Mouse (Mus musculus): Measurements from ENCODE around the gene Fmo1. TPM values are rescaled to one million over a fixed set of nuclear protein-coding genes. Genes with fewer than 3 reads are reported as not detected.
A peak's percentile ranks its signal among the peaks of the same experiment; 100 is the strongest.

Fmo1 gene
- 10 to 100 TPM; 21.1 to 22.2 TPM for total RNA-seq (2021)
- long read RNA-seq, experiment 1, partial matches to known transcripts, result 13 of 21 reads
- long read RNA-seq, experiment 1, other reads (novel, unspliced or antisense), result 8 of 21 reads
- long read RNA-seq, experiment 2, partial matches to known transcripts, result 18 of 24 reads
- long read RNA-seq, experiment 2, other reads (novel, unspliced or antisense), result 6 of 24 reads

DNA sequence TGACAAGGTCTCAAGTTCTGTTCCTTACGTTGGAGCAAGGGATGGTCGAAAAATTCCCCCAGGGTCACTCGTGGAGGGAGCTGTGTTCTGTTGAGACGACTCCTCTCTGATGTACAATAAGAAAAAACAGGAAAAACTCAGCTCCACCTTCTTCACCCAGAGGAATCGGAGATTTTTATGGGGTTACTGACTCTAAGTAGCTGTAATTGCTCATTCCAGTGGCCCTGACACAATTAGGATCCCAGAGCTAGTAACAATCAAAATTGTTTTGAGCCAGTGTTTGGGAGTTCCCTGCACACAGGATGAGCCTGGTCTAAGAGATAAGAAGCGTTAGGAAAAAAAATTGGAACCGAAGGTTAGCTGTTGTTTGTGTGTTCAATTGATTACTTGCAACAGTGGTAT is at the start of gene Fmo1:
Gene Fmo1, minus strand, starts transcription at position 331 of the 402 bp plus-strand sequence.
- no peak for DNase-seq (ENCODE audit: low spot score in 2 of 2)
- intact Hi-C loops (cut with DNase I), result no loop called here

DNA sequence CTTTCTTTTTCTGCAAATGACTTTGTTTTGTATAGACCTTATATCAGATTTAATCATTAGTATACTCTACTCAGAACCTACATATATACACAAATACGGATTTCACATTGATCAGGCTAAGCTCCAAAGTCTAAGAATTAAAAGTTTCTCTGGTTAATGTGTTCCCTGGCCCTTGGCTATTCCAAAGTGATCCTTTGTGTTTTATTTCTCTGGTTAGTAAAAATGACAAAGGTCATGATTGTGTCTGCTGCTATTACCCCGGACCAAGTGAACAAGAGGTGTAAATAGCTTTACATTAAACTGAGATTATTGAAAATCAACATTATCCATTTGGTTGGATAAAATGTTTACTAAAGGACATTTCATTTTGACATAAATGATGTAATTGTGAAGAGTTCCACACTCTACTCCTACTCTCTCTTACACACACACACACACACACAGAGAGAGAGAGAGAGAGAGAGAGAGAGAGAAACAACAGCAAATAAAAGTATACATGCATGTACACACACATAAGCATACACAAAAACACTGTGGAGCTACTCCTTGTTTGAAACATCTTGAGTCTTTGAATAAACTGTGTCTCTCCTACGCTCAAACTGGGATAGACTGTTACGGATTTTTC is 48.6 kb upstream of the Fmo1 start:
- intact Hi-C loops (cut with DNase I), result no loop called here
- no peak for DNase-seq (ENCODE audit: low spot score in 2 of 2)

DNA sequence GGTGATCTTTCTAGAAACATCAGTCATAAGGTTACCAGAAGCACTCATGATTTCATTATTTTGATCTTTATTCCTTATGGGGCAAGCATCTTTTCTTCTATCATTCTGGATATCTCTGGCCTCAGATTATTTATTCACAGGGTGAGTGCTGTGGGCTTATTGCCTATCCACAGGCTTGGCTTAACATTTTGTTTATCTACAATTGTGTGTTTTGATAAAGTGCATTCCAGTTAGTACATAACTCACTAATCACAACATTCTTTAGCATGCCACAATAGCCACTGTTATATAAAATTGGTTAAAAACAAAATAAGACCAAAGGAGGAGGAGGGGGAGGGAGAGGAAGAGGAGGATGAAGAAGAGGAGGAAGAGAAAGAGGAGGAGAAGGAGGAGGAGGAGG is 45.7 kb upstream of the Fmo1 start:
- intact Hi-C loops (cut with DNase I), result no loop called here

DNA sequence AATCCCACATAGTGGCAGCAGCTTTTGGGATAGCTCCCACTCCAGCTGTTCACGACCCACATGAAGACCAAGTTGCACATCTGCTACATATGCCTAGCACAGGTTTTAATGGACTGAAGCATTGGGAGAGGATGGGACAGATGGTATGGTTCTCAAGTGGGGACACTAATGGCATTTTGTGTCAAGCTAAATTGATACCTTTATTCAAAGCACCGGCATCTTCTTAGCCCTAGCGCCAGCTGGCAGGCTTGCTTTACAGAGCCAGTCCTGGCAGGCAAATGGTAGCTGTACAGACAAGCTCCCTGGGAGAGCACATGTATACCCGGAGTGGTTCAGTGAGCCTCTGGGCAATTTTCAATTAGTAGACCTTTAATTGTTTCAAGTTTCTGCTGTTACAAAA is 35.5 kb upstream of the Fmo1 start:
- DNase-seq (ENCODE audit: low spot score in 2 of 2), result no peak
- intact Hi-C loops (cut with DNase I), result no loop called here

More for the DNA sequence above, 45.7 kb upstream of the Fmo1 start:
- DNase-seq (ENCODE audit: low spot score in 2 of 2), result no peak

DNA sequence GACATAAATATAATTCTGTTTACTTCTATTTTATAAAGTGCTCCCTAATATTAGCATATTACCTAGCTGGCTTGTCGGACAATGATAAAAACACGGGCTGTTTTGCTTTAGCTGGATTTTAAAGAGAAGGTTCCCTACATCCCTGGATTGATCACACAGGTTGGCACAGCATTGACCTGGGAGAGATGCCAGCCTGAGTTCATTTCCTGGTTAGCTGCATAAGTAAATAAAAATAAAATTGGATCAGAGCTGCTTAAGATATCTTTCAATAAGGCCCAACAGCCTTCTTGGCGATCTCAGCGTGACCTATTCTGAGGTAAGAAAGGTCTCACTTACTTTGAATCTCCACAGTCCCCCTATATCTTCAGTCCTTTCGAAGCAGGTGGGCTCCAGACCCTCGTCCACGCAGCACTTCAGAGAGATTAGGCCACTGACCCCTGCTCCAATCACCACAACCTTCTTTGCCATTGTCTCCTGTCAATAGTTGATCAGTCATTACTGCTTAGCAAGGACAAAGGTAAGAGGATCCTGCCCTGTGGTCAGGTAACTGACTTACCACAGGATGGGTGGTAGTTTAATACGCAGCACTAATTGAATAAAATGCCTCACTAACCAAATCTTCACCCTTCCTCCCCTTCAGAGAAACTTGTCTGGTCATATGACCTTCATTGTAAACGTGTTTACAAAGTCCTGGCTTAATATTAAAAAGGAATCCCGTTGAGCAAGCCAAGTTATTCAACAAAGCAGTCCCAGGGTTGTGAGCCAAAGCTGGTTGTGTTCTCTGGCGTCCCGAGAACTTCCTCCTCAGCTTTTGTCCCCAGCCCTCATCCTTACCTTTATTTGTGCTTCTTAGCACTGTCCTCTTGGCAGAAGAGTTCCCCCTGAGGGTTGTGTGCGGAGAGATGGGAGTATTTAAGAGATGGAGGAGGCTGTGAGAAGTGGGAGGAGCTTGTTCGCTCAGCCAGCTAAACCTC is 31.7 kb upstream of the Fmo1 start, which contains the start of gene Fmo2:
Gene Fmo2, minus strand, starts transcription at position 889 of the 974 bp plus-strand sequence.
- intact Hi-C loops (cut with DNase I), result loop anchor here (5.0 kb wide), 1 partner anchor 159 kb away; no protein-coding TSS in a partner anchor
- no peak for DNase-seq (ENCODE audit: low spot score in 2 of 2)

DNA sequence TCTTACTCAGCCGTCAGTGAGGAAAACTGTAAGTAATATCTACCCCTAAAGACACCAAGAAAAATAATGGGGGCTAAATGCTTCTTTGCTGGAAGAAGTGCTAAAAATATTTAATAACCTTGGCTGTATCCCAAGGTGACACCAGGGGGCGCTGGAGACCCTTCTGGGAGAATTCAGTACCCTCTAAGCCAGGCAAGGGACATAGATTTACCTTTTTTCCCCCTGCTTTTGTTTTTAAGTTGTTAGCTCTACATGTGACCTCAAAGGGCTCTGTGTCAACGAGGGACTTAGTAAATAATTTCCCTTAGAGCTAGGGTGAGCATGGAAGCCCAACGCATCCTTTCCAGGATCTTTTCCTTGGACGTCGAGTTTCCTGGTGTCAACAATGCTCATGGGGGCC is 29.5 kb upstream of the Fmo1 start:
- peak; percentile 22 to 79 for DNase-seq (ENCODE audit: low spot score in 2 of 2)
- intact Hi-C loops (cut with DNase I), result loop anchor here (1.0 to 5.0 kb wide), 2 partner anchors 161 to 174 kb away; no protein-coding TSS in a partner anchor

DNA sequence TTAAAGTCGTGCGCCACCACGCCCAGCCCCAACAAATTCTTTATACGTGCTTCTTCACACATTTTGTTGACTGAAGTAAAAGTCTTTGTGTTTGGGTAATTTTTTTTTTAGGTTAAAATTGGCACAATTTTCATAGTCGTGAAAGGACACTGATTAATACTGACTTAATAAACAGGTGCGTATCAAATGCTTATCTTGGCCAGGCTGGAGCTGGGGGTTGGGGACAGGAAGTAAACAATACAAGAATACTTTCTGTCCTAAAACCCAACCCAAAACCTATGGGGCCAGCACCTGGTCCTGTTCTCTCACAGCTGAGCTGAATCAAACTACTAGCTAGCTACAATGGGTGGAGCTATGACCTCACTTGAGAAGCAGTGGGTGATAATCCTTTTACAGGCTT is 26.6 kb upstream of the Fmo1 start:
- intact Hi-C loops (cut with DNase I), result no loop called here
- DNase-seq (ENCODE audit: low spot score in 2 of 2), result no peak

DNA sequence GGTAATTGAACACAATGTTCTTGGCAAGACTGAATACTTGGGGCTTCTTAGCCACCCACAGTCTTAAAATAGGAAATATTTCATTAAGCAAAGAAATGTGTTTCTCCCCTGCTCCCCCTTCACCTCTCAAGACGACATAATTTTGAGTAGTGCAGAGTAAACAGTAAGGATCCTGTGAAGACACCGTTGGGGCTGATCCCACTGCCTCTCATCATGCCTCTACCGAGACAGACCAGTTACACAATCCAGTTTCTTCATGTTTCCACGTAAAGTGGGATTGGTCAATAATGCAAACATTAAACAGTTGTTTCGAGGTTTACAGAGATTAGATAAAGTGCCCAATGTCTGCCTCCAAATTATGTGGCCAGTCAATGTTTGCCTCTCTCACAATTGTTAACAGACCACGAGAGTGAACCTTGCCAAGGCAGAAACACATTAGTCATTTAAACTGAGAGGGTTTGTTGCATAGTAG is 25.6 kb upstream of the Fmo1 start:
- intact Hi-C loops (cut with DNase I), result no loop called here

DNA sequence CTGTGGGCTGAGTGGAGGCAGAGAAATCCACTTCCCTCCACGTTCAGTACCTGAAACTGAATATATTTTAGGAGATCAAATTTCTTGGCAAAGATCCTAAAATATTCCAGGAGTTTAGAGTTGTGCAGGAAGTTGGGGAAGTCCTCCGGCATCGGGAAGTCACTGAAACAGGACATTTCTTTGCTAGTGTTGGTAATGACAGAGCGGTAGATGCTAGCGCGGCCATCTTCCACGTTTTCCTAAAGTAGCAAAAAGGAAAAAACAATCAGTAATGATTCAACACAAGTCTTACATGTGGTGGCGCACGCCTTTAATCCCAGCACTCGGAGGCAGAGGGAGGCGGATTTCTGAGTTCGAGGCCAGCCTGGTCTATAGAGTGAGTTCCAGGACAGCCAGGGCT is 22.2 kb upstream of the Fmo1 start:
- intact Hi-C loops (cut with DNase I), result no loop called here
- DNase-seq (ENCODE audit: low spot score in 2 of 2), result no peak

More for the DNA sequence above, 25.6 kb upstream of the Fmo1 start:
- DNase-seq (ENCODE audit: low spot score in 2 of 2), result no peak

DNA sequence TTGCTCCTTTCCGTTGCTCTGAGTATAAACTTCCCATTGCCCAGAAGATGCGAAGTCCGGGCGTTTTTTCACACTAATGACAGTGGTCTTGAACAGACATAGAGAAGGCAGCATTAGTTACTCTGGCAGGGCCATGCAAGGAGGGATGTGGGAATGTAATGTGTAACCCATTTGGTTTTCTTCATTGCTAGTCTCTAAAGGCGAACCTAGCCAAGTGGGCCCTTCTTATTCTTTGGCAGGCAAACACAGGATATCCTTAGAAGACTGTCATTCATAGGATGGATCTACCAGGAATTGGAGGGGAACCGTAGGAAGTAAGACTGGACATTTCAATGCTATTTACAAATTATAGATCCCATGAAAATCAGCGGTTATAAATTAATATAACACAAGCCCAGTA is 21.2 kb upstream of the Fmo1 start:
- intact Hi-C loops (cut with DNase I), result no loop called here
- DNase-seq (ENCODE audit: low spot score in 2 of 2), result no peak

DNA sequence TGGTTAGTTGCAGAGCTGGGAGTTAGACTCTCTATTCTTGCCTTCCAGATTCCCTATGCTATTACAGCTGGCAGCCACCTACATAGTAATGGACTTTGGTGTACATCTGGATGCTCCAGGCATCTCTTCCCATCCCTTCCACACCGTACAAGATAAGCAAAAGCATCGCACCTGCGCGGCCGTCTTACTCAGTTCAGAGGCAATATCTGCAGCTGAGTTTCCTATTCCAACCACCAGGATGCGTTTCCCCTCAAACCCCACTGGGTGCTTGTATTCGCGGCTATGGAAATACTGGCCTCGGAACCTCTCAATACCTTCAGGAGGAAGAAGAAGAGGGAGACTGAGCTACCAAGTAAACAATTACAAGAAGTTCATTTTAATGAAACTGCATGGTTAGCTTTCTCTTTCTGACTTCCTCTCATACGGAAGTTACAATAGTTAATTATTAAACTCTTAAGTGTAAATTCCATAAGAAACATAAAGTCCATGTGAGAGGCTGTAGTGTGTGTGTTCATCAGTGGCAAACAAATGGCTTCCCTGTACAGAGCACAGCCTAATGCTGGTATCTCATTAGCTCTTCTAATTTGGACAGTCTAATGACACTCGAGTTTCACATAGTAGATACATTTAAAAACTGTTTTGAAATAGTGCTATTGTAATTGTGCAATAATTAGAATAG is 19.9 kb upstream of the Fmo1 start:
- intact Hi-C loops (cut with DNase I), result no loop called here
- DNase-seq (ENCODE audit: low spot score in 2 of 2), result no peak

DNA sequence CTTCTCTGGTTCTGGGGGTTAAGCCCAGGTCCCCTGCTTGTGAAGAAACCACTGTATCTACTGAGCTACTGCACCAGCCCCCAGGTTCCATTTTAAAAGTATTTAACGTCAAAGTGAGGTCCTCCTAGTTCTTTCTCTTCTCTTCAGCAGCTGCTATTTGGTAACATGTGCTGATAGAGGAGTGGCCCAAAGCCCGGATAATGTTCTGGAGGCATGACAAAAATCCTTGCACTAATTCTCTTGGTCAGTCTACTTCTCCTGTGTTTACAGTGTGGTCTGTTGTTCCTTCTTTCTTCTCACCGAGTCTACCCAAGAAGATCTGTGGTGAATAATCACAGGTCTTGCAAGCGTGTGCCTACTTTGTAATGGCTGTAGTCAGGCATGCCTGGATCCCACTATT is 16.3 kb upstream of the Fmo1 start:
- no peak for DNase-seq (ENCODE audit: low spot score in 2 of 2)
- intact Hi-C loops (cut with DNase I), result no loop called here

DNA sequence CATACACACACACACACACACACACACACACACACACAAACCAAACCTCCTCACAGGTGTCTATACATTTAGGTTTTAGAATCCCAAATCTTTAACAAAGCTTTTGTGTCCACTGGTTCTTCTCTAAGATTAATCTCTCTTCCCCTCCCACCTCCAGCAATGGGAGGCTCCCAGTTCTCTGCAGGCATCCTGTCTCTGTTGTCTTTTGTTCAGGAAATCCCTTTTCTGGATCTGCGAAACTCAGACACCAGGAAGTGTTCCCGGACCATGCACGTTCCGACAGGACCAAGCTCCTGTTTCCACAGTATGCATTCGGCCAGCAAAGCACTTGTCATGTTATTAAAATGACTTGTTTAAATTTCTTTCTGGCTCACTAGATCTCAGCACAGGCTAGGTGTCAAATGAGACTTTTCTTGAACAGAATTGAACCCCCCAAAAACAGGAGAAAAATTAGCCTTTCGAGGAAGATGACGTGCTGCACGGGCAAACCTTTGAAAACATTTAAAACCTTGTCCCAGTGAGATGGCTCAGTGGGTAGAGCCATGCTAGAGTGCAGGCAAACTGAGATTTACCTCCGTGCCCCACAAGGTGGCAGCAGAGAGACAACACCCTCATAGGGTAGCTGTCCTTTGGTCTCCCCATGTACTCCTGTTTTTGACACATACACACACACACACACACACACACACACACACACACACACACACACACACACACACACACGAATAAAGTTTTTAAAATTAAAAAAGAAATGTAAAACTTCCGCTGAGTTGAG is 13.4 kb upstream of the Fmo1 start:
- peak; percentile 25 to 52 for DNase-seq (ENCODE audit: low spot score in 2 of 2)
- intact Hi-C loops (cut with DNase I), result no loop called here

DNA sequence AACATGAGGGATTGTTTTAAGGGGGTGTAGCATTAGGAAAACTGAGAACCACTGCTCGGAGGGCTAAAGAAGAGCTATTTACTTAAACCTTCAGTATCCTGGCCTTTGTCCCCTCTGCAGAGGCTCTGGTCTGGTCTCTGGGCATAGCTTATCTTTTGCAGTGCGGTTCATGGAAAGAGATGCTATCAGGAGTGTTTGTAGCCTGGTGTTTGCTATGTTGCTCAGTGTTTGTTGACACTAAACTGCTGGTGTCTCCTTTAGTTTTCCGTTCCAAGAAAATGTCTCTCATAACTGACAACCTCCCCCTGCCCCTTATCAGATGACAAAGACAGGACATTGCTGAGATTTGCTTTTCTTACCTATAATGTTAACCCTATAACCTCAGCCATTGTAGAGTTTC is 8.7 kb upstream of the Fmo1 start:
- intact Hi-C loops (cut with DNase I), result no loop called here
- no peak for DNase-seq (ENCODE audit: low spot score in 2 of 2)

DNA sequence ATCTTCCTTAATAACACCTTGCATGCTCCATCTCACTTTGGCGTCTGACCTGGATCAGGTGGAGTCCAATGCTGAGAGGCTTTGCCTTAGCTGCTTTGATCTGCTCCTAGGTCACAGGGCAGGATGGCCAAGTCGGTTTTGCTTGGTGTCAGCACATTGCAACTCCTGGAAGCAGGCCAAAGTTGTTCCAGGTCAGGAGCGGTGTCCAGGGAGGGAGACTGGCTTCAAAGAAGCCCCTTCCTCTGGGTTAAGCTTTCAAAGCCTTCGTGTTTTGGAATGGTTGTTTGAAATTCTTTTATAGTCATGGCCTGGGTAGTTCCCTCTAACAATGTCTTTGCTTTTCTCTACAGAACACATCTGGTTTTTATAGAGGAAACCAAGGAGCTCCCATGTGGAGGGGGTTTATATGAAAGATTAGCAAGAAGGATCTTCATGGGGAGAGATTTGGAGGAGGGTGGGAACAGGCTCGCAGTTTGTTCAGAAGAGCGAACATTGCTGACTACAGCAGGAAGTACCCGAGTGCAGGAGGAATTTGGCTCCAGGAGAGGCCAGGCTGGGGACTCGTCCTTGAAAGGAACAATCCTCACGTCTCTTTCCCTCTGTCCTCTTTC is 5.4 kb upstream of the Fmo1 start:
- DNase-seq (ENCODE audit: low spot score in 2 of 2), result no peak
- intact Hi-C loops (cut with DNase I), result no loop called here

DNA sequence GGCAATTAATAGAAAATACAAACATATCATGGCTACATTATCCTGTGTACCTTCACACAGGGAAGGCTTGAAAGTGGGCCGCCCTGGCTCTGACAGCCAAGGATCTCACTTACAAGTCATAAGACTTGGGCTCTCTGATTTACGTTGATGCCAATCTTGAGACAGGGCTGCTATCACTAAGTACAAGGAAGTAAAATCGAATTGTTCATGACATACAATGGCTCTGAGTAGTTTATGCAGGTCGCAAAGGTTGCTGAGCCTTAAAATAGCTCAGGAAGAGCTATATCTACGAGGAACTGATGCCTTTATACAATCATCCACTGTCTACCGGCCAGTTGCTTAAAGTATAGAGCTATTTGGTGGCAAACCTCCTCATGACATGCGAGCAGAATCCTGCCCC is 4.6 kb upstream of the Fmo1 start:
- intact Hi-C loops (cut with DNase I), result no loop called here
- DNase-seq (ENCODE audit: low spot score in 2 of 2), result no peak

DNA sequence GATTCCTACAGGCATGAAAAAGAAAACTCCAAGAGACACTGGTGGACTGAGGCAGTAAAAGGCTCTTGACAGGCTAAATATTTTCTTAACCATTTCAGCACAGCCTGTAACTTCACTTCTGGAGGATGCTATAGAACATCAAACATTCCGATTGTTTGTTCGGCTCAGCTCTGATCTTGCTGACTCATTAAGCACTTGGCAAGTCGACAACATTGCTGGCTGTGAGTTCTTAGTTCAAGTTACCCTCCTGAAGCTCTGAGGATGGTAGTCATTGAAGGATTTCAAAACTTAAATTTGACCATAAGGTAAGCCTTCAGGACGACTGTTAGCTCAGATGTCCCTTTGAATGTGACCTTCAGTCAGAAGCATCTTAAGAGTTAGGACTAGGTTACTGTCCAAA is 986 bp upstream of the Fmo1 start:
- intact Hi-C loops (cut with DNase I), result no loop called here

DNA sequence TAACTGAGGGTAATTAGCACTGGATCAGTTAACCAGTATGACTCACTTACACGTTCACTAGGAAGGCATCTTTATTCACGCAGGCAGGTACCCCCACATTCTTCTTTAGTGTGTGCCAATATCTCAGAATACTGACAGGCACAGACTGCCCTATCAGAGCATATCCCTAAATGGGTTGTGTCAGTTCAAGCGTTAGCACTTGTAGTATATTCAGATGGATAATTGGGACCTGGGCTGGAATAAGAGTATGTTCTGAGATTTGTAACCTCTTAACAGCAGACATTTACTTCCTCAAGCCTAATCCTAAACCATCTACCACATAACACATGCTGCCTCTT is 948 bp downstream of the Fmo1 start:
- DNase-seq (ENCODE audit: low spot score in 2 of 2), result no peak
- intact Hi-C loops (cut with DNase I), result no loop called here

More for the DNA sequence above, 986 bp upstream of the Fmo1 start:
- no peak for DNase-seq (ENCODE audit: low spot score in 2 of 2)
